Mouse (Mus musculus): ENCODE measurements around the gene Arhgap5.

DNA sequence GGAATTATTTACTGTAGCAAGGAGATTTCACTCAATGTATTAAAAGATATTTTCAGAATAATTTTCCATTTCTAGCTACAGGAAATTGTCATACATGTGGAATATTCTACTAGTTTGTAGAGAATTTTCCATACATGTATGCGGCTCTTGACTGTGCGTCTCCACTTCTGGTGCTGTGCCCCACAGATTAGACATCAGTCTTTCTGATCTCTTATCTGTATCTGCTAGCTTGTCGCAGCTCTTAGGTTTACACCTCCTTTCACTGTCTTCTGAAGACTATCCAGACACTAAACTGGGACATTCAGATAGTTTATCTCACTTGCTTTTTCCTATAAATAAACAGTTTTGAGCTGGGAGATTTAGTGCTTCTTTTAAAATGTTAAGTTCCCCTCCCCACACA lies 40.8 kb downstream of the Arhgap5 start:
- no peak for TF ChIP-seq ZNF384 (IDR thresholded peaks at IDR 0.05; ENCODE audit: low read depth, low read length)
- TF ChIP-seq HCFC1 (IDR thresholded peaks at IDR 0.05; ENCODE audit: borderline replicate concordance, insufficient read depth, low read length) = no peak

All from ES-E14 (cell line).